Mouse (Mus musculus) adrenal gland, postnatal 10 days (tissue): ENCODE results near the gene Sap18b. TPM values are rescaled to one million over a fixed set of nuclear protein-coding genes. Genes with fewer than 3 reads are reported as not detected.
"Not testable (repeated sequence)": the region's sequence is repeated elsewhere in the genome, so short reads cannot be mapped to it uniquely, and the experiment has no call there.

ENCODE experiments used
- DNase-seq: peaks from one replicate; pipeline ENCODE4 v3.0.0; 2021; ENCODE audit warnings: mixed read lengths
- total RNA-seq, 2 experiments: library from RNA; stranded (reverse); gene quantifications; 2 replicates each; pipeline ENCODE4 v1.2.3; 2021

Sap18b gene
- total RNA-seq, 2 experiments from 2014 or later: 154 to 168 TPM

DNA sequence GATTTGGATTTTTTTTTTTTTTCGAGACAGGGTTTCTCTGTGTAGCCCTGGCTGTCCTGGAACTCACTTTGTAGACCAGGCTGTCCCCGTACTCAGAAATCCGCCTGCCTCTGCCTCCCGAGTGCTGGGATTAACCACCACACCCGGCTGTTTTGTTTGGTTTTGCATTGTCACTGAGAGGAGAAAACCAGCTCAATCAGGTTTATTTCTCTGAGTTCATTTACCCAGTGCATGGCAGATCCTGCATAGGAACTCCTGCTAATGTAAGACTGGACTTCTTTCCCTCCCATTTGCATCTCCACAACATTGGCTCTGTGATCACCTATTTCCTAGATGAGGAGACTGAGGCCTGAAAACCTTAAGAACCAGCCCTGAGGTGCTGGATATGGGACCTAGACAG, 3.0 kb upstream of the Sap18b start:
- no peak for DNase-seq

DNA sequence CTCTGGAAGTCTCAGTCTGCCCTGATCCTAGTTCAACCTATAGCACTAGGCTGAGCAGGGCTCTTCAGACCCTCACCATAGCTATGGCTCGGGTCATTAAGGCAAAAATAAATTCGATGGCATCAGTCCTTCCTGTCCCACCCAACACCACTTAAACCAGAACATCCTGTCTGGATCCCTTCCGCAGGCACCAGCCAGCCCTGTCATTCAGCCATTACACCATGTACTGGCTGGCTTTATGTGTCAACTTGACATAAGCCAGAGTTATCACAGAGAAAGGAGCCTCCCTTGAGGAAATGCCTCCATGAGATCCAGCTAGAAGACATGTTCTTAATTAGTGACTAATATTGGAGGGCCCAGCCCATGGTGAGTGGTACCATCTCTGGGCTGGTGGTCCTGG, 2.4 kb upstream of the Sap18b start:
- no peak for DNase-seq

DNA sequence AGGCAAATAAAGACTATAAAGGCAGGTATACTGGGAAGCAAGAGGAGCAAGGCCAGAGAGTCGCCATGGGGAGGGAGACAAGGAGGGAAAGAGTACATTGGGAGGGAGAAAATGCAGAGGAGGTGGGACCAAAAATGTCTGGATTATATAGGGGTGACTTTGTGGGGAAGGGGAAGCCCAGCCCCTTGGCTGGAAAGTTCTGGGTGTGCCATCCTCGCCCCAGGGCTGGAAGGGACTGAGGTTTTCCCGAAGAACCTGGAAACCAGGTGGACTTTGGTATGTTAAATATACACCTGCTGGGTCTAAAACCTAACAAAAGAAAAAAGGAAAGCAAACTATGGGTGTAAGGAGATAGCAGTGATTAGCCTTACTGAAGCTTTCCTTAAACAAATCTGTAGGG, 5.0 kb downstream of the Sap18b start:
- DNase-seq: no peak

DNA sequence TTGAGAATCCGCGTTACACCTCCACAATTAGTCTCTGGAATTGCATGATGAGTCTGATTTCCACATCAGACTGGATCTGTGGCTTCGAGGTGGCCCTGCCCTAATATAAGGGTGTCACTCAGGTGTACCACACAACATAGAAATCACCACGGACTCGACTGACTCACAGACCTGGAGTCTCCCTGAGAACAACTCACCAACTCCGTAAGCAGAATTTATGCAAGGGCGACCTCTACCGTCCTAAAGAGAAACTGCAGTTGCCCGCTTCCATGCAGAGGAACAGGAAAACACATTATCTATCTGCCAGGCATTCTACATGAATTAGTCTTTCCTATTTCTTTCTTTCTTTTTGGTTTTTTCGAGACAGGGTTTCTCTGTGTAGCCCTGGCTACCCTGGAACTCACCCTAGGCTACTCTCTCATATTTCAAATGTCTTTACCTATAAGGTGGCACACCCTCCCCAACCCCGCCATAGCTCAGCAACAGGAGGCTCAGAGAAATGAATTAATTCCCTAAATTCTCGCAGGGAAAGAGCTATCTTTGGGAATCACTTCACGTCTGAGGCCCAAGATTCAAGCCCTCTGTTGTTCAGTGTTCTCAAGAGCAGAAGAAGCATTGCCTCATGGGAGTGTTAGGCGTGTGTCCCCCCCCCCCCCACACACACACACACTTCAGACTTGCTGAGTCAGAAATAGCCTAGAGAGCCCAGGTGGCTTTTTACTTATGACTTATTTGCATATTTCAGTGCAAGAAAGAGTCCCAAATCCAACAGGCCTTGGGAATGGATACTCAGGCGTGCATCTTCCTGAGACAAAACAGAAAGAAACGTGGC, 7.7 kb downstream of the Sap18b start:
- DNase-seq: peak; percentile 91

DNA sequence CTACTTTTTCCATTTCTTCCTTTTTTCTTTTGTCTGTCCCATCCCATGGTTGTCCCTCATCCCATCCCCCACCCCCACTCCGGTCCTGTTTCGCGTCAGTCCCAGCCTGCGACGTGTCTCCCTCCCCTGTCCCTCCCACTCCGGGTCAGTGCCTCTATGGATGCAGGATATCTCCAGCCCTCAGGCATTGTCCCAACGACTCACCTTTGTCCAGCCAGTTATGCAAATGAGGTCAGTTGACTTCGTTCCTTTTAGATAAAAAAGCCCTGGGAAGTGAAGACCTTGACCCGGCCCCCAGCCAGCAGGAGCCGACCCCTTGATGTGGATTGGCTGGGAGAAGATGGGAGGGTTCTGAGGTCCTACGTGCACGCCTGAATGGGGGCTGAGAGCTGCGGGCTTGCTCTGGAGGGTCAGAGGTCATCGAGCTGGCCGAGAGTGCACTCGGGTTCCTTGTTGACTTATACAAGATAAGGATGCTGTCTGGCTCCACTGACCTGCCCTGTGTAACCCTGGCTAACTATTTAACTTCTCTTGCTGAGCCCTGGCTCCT, 8.4 kb downstream of the Sap18b start:
- peak; percentile 13 for DNase-seq

DNA sequence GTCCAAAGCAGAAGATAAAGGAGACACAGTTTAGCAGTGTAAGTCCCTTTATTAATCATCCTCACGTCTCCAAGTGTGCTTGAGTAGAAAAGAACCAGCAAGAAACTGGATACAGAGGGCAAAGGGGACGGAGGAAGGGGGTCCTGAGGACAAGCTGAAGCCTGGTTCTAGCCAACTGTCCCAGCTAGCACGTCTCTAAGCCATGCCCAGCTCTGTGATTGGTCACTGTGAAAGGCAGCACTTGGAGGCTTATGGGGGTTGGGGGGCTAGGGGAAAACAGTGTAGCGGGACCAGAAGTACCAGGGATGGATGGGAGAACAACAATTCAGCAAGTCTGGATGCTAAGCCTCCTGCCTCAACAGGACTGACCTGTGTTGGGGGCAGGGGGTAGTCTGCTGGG, 10.7 kb downstream of the Sap18b start:
- no peak for DNase-seq

DNA sequence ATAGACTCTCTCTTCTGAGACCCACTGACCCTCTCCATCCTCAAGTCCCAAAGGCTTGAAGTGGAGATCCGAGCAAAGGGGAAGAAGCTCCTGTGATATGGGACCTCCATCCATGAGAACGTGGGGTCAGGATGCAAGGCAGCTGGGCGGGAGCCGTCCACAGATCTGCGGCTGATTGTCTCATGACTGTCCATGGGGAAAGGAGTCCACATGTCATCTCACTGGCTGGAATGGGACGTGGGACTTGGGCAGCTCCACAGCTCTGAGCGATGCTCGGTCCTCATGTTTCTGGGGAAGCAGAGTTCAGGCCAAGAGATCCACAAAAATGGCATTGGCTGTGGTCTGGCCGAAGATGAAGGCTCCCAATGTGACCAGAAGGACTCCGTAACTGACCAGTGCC, 12.1 kb downstream of the Sap18b start:
- DNase-seq: no peak

DNA sequence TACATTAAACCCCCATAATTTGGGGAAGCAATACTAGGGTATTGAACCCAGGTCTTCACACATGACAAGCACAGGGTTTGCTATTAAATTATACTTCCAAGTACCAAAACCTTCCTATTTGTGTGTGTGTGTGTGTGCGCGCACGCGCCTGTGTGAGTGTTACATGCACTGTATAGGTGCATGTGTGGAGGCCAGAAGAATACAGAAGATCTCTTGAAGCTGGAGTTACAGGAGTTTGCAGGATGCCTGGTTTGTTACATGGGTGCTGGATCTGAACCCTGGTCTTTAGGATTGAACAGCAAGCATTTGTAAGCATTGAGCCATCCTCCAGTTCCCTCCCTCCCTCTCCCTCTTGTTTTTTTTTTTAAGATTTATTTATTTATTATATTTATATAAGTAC, 14.1 kb downstream of the Sap18b start:
- DNase-seq: no peak

DNA sequence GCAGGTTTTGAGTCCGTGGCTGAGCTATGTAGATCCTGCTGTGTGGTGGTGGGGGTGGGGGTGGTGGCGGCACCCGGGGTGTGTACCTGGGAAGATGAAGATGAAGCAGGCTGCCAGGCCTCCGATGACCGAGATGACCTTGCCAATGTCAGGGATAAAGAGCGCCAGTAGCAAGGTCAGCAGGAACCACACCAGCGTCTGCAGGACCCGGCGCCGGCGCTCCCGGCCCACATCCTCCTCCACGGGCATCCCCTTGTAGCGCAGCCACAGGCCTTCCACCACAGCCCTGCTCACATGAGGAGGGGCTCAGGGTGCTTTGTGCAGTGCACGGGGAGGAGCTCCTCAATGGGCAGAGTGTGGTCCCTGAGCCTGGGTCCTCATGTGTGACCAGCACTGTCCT, 16.3 kb downstream of the Sap18b start:
- DNase-seq: no peak

DNA sequence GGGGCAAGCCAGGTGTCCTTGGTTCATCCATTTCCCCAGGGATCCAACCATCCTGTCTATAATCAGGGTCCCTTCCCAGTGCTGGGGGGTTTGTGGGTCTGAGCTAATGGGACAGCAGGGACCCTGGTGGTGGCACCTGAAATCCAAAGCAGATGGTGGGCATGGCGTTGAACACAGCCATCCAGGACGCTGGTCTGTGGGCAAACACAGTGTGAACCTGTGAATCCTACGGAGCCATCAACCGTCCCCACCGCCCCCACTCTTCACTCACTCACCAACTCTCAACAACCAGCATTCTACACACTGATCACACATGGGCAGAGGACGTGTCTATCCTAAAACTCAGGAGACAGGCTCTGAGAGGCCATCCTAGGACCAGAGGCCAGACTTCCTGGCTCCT, 18.8 kb downstream of the Sap18b start:
- no peak for DNase-seq

DNA sequence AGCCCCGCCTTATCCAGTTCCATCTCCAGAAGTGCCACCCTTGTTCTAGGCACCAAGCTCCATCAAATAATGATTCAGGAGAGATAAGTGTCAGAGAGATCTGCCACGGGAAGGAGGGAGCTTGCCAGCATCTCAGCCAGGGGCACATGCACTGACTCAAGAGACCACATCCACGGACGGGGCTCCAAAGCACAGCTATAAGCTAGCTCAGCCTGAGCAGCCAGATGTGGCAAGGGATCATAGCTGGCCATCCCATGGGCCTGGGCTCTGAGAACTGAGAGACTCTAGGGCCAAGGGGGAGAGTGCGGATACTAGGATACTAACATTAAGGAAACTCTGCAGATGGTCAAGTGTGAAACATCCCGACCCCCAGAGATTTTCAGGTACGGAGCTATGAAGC, 19.9 kb downstream of the Sap18b start:
- DNase-seq: no peak

DNA sequence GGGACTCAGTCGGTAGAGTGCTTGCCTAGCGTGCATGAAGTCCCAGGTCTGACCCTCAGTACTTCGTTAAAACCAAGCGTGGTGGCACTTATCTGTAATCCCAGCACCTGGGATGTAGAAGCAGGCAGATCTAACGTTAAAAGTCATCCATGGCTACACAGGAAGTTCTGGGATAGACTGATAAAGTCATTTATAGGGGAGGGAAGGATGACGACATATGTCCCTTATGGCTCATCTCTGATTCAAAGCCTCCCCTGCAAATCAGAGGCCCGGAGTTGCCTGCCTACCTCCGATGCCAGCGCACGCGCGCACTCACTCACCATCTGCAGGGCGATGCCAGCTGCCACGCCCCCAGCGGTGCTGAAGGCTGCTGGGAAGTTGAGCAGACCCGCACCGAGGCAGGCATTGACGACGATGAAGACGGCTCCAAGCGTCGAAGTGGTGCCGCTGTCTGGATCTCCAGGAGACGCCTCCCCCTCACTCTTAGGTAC, 23.0 kb downstream of the Sap18b start:
- no peak for DNase-seq

DNA sequence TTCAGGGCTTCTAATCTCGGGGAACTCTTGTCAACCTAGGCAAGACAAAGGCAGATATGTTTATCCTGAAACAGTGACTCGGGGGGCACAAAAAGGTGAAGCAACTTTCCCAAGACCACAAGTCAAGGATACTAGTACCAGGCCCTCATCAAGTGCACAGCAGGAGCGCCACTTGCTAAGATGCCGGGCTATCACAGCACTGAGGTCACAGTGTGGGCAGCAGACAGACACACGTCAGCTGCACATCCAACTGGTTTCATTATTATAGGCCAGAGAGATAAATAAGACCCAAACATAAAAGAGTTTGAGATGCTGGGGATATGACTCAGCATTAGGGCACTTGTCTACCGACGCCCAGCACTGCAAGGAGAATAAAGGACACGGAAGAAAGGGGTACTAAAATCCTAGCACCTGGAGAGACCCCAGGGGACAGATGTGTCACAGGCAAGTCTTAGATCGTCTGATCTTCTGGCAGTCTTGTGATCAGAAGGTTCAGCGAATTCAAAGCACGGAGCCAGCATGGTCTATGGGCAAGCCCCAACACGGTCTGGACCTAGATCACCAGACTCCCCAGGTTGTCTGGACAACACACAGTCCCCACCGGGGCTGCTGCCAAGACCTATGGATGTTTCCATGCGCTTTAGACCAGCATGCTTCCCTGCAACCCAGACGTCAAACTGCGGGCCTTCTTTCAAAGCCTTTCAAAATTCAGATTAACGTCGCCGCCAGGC, 23.8 kb downstream of the Sap18b start:
- DNase-seq: no peak

DNA sequence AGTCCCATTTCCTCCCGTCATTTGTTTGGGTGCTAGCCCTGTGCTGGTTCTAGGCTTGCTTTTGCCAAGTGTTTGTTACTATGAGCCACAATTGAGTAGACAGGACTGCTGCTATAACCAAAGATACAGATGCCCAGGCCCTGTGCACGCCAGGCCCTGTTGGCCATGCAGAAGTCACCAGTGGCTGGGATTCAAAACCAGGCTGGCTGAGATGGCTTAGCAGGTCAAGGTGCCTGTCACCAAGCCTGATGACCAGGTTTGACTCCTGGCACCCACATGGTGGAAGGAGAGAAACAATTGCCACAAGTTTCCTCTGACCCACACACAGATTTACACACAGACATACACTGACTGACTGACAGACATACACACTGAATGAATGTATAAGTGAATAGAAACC, 25.2 kb downstream of the Sap18b start:
- DNase-seq: no peak

DNA sequence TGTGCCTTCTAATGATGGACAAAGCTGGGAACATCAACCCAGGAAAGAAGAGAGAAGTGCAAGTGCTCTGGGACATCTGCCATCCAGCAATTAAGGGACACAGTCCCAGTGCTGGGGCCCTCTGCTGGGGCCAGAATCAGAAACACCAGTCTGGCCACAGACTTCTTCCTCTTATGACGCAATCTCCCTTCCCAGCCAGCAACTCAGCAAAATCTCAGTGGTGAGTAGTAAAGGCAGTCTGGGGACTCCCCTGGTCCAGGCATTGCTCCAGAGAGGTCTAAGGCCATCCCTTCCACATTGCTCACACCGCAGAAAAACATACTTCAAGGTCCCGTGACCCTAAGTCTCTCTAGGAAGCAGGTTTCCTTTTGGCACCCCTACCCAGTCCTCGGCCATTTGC, 27.1 kb downstream of the Sap18b start:
- DNase-seq: peak; percentile 71

DNA sequence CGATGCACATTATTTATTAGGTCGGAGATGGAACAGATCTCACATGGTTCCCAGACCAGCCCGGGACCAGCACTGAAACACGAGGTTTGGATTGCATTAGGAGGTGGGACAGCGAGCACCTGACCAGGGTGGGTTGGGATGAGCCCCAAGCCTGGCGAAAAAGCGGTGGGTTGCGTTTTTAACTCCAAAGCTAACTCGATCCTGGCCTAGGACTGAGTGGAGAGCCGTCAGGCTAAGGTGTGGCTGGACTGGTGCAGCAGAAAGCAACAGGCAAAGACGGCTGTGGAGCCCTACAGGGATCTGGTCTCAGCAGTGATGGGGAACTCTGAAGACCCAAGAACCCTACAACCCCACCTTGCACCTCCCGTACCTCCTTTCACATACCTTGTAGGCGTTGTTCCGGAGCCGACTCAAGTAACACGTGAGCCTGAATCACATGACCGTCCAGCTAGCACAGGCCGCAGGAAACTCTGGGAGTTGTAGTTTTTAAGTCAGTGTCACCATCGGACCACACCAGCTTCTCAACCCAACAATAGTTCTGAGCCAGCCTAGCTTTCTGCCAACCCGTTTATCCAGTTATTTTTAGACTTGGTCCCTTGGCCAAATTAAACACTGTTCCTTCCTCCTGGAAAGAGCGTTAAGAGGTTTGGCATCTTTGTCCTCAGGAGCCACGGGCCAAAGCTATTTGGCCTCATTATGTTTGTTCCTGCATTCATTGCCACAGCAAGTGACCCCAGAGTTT, 28.1 kb downstream of the Sap18b start, which contains the start of gene Slc38a7:
Gene Slc38a7 (minus strand): TSS at position 438 of the 742 bp plus-strand sequence.
- DNase-seq: peak; percentile 75

DNA sequence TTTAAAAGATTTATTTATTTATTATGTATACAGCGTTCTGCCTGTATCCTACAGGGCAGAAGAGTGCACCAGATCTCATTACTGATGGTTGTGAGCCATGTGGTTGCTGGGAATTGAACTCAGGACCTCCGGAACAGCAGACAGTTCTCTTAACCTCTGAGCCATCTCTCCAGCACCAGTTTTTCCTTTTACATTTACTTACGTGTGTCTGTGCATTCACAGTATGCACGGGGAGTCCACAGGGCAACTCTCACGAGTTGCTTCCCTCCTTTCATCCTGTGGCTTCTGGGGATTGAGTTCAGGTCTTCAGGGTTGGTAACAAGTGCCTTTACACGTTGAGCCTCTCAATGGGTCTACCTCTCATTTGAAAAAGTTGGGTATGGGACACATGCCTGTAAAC, 29.0 kb downstream of the Sap18b start:
- no peak for DNase-seq

DNA sequence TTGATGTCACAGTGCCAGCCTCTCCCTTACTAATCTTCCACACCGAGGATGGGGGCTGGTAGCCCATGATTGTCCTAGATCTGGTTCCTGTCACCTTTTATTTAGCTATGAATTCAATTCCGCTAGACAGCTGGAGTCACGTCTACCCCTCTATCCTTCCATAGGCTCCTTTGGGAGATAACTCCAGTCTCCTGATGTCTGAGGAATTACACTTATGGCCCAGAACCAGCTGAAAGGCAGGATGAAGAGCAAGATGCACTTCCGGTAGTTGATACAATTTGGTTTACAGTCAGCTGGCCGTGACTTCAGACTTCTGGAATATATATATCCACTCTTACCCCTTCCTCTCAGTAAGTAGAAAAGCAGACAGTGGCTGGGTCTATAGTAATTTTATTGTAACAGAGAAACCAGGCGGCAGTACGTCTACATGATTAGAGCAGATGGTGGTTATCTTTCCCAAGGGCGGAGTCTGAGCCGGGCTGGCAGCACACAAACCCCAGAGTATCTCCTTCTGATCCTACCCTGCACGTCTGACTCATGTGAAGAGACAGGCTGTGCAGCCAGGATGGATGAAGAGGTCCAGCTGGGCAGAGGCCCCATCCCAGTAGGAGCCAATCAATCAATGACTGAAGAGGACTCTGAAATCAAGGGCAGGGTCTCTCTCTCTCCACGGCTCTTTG, 38.8 kb downstream of the Sap18b start:
- DNase-seq: not testable (repeated sequence)

DNA sequence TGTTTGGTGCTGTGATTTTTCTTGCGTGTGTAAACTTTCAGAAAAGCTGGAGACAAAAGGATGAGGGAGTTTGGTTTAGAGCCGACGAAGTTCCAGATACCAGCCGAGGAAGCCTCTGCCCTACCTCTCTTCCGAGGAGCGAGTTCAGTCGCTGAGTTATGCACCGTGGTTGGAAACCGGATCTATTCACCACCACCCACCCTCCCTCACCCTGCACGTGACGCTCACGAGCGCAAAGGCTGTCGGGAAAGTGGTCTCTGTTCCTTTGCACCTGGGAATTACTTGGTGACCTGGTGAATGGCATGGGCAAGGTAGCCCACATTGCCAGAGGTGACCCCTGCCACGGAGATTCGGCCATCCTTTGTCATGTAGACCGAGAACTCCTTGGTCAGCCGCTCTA, 39.7 kb downstream of the Sap18b start:
- not testable (repeated sequence) for DNase-seq

DNA sequence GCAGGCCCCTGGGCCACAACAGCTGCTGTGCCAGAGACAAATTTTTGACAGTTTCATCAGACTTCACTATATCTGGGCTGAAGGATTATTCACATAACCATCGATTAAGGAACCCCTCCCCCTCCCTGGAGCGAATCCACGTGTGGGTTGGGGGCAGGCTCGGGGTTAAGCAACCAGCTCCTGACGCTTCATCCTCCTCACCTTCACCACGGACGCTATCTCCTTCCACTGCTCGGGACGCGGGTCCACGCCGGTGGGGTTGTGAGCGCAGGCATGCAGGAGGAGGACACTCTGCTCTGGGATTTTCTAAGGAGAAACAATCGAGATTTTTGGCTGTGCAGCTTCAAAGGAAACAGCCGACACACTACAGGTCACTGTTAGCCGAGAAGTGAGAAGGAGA, 46.5 kb downstream of the Sap18b start:
- DNase-seq: no peak

DNA sequence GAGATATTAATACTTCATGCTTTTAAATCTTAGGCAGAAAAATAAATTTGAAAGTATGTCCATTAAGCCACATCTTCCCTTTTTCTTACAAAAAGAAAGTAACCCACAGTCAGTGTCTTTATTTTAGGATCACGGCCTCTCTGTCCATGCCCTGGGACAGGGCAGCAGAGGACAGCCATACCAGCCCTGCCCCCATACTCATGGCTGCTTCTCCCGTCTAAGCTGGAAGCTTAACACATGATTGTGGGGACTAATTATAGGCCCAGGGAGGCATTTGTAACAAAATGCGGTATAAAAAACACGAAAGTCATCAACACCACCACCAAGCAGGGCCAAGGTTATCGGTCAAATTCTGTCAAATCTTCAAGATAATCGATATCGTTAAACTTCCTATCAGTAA, 50.1 kb downstream of the Sap18b start:
- no peak for DNase-seq
